Comparison of ENCODE assay signal across 36 mouse cellular contexts in the genomic region with DNA sequence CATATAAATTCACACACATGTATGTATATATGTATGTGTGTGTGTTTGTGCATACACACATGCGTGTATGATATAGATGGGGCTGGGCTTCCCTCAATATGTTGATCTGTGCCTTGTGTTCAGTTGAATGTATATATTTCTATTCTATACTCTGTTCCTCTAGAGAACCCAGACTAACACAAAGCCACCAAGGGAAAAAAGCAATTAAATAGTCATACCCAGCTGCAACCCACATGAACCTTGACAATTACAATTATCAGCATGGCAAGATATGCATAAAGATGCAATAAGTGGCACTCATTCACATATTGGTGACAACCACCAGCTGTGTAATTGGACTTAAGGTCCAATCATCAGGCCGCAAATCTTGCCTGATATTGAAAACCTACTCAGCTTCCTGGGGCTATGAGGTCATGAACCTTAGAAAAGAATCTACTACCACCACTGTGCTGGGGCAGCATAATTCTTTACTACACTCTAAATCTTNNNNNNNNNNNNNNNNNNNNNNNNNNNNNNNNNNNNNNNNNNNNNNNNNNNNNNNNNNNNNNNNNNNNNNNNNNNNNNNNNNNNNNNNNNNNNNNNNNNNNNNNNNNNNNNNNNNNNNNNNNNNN. TPM values are rescaled to one million over a fixed set of nuclear protein-coding genes. Genes with fewer than 3 reads are reported as not detected.
DNase-seq lines count a peak whose midpoint lies in the region; ATAC-seq and TF ChIP-seq lines count a peak whose summit lies in the region.
"Had no signal": no experiment of that assay in that cellular context is flagged by ENCODE, and none has a peak within 500 bp of the region (broad histone marks: within the 10 kb centered on the region; RNA-seq: fewer than 3 reads in every experiment).

No protein-coding gene starts in this region.

- ATAC-seq in forebrain, embryonic 12.5 days (ENCODE audit: low FRiP score) = 0 out of 2 replicates have a peak, but pooled peaks have one; percentile 33
- no peak for ATAC-seq in forebrain, postnatal 0 days
- peak; percentile 72 for ATAC-seq in neural tube, embryonic 12.5 days (ENCODE audit: low FRiP score, low read depth)
- ATAC-seq in neural tube, embryonic 15.5 days (ENCODE audit: low FRiP score) = no peak
- ATAC-seq in midbrain, embryonic 11.5 days (ENCODE audit: low FRiP score) = no peak
- ATAC-seq: forebrain, embryonic 13.5 days; forebrain, embryonic 16.5 days; intestine, embryonic 15.5 days; Patski had no signal

- no peak for DNase-seq in forebrain, postnatal 0 days
- DNase-seq in embryo, embryonic 11 days = peak; percentile 20
- no peak for DNase-seq in midbrain, embryonic 11.5 days (ENCODE audit: low spot score, missing footprints)
- no peak for DNase-seq in right cerebral cortex, adult 2 months (ENCODE audit: low spot score in 2 of 2)
- DNase-seq: adrenal gland, postnatal 10 days; adrenal gland, postnatal 36 days; B cell, adult 2 months; cerebellum, adult 18-20 months; cerebellum, adult 9-10 months; cerebellum, postnatal 14 days; gastrocnemius, adult 2 months; gastrocnemius, postnatal 14 days; heart, adult 11 months had no signal

- H3K4me1 ChIP-seq in forebrain, embryonic 12.5 days = no peaks in the 10 kb centered on the region
- no peaks in the 10 kb centered on the region for H3K4me1 ChIP-seq in forebrain, postnatal 0 days (ENCODE audit: insufficient read depth)
- no peaks in the 10 kb centered on the region for H3K4me1 ChIP-seq in neural tube, embryonic 12.5 days
- H3K4me1 ChIP-seq in neural tube, embryonic 15.5 days = no peaks in the 10 kb centered on the region
- H3K4me1 ChIP-seq in midbrain, embryonic 11.5 days (ENCODE audit: control insufficient read depth, insufficient read depth, low read length) = no peaks in the 10 kb centered on the region
- H3K4me1 ChIP-seq: embryonic facial prominence, embryonic 13.5 days; forebrain, embryonic 13.5 days; hindbrain, embryonic 15.5 days; intestine, embryonic 15.5 days had no signal

- WGBS in forebrain, embryonic 12.5 days = 88% methylated on average over 2 of the region's 2 CpGs
- 80% methylated on average over 2 of the region's 2 CpGs for WGBS in forebrain, postnatal 0 days
- 64% methylated on average over 2 of the region's 2 CpGs for WGBS in neural tube, embryonic 12.5 days
- WGBS in neural tube, embryonic 15.5 days = 68% methylated on average over 2 of the region's 2 CpGs
- WGBS in midbrain, embryonic 11.5 days = 87% methylated on average over 2 of the region's 2 CpGs

- TF ChIP-seq CTCF in forebrain, postnatal 0 days (IDR thresholded peaks at IDR 0.05; ENCODE audit: low read depth) = no peak

- no peak overlapping the region for H3K27ac ChIP-seq in forebrain, embryonic 12.5 days
- no peak overlapping the region for H3K27ac ChIP-seq in forebrain, postnatal 0 days (ENCODE audit: low read depth, low read length)
- no peak overlapping the region for H3K27ac ChIP-seq in neural tube, embryonic 12.5 days
- no peak overlapping the region for H3K27ac ChIP-seq in neural tube, embryonic 15.5 days (replicated peaks)
- H3K27ac ChIP-seq in midbrain, embryonic 11.5 days (ENCODE audit: low read depth, low read length) = no peak overlapping the region
- H3K27ac ChIP-seq: embryonic facial prominence, embryonic 10.5 days; embryonic facial prominence, embryonic 13.5 days; forebrain, embryonic 13.5 days; gastrocnemius, adult 2 months; hindbrain, embryonic 15.5 days; intestine, embryonic 15.5 days had no signal

- no peak overlapping the region for H3K4me2 ChIP-seq in forebrain, embryonic 12.5 days
- no peak overlapping the region for H3K4me2 ChIP-seq in forebrain, postnatal 0 days (ENCODE audit: low read depth)
- no peak overlapping the region for H3K4me2 ChIP-seq in neural tube, embryonic 12.5 days (replicated peaks)
- H3K4me2 ChIP-seq in neural tube, embryonic 15.5 days = no peak overlapping the region
- H3K4me2 ChIP-seq in midbrain, embryonic 11.5 days = no peak overlapping the region
- H3K4me2 ChIP-seq: embryonic facial prominence, embryonic 13.5 days; forebrain, embryonic 13.5 days; heart, embryonic 11.5 days; hindbrain, embryonic 15.5 days; intestine, embryonic 15.5 days had no signal

- no peak overlapping the region for H3K4me3 ChIP-seq in forebrain, embryonic 12.5 days (replicated peaks)
- H3K4me3 ChIP-seq in forebrain, postnatal 0 days (ENCODE audit: low read depth, low read length) = no peak overlapping the region
- H3K4me3 ChIP-seq in neural tube, embryonic 12.5 days = no peak overlapping the region
- H3K4me3 ChIP-seq in neural tube, embryonic 15.5 days (replicated peaks) = no peak overlapping the region
- H3K4me3 ChIP-seq in midbrain, embryonic 11.5 days (ENCODE audit: low read depth, low read length) = no peak overlapping the region
- H3K4me3 ChIP-seq: embryonic facial prominence, embryonic 10.5 days; embryonic facial prominence, embryonic 13.5 days; erythroblast, embryonic 14.5 days; forebrain, embryonic 13.5 days; gastrocnemius, adult 2 months; hindbrain, embryonic 15.5 days; intestine, embryonic 15.5 days had no signal

- no peak overlapping the region for H3K9ac ChIP-seq in forebrain, embryonic 12.5 days
- no peak overlapping the region for H3K9ac ChIP-seq in forebrain, postnatal 0 days
- H3K9ac ChIP-seq in neural tube, embryonic 12.5 days = no peak overlapping the region
- H3K9ac ChIP-seq in neural tube, embryonic 15.5 days (replicated peaks) = no peak overlapping the region
- no peak overlapping the region for H3K9ac ChIP-seq in midbrain, embryonic 11.5 days (ENCODE audit: low read length)
- H3K9ac ChIP-seq: embryonic facial prominence, embryonic 13.5 days; forebrain, embryonic 13.5 days; hindbrain, embryonic 15.5 days; intestine, embryonic 15.5 days had no signal

- no peaks in the 10 kb centered on the region for H3K36me3 ChIP-seq in forebrain, embryonic 12.5 days (replicated peaks)
- H3K36me3 ChIP-seq in forebrain, postnatal 0 days (ENCODE audit: insufficient read depth) = no peaks in the 10 kb centered on the region
- H3K36me3 ChIP-seq in neural tube, embryonic 12.5 days = no peaks in the 10 kb centered on the region
- no peaks in the 10 kb centered on the region for H3K36me3 ChIP-seq in neural tube, embryonic 15.5 days
- no peaks in the 10 kb centered on the region for H3K36me3 ChIP-seq in midbrain, embryonic 11.5 days (ENCODE audit: control insufficient read depth, insufficient read depth, low read length)
- H3K36me3 ChIP-seq: embryonic facial prominence, embryonic 10.5 days; embryonic facial prominence, embryonic 13.5 days; G1E; hindbrain, embryonic 15.5 days; intestine, embryonic 15.5 days had no signal

- no peaks in the 10 kb centered on the region for H3K27me3 ChIP-seq in forebrain, embryonic 12.5 days
- H3K27me3 ChIP-seq in forebrain, postnatal 0 days (ENCODE audit: insufficient read depth, low read length) = no peaks in the 10 kb centered on the region
- no peaks in the 10 kb centered on the region for H3K27me3 ChIP-seq in neural tube, embryonic 12.5 days (replicated peaks)
- H3K27me3 ChIP-seq in neural tube, embryonic 15.5 days (replicated peaks) = no peaks in the 10 kb centered on the region
- H3K27me3 ChIP-seq in midbrain, embryonic 11.5 days (ENCODE audit: control insufficient read depth, insufficient read depth, low read length) = no peaks in the 10 kb centered on the region
- H3K27me3 ChIP-seq: CH12.LX; embryonic facial prominence, embryonic 13.5 days; forebrain, embryonic 13.5 days; hindbrain, embryonic 15.5 days; intestine, embryonic 15.5 days; Patski had no signal

- H3K9me3 ChIP-seq in forebrain, embryonic 12.5 days = no peaks in the 10 kb centered on the region
- H3K9me3 ChIP-seq in forebrain, postnatal 0 days (ENCODE audit: low read length) = no peaks in the 10 kb centered on the region
- H3K9me3 ChIP-seq in neural tube, embryonic 12.5 days = no peaks in the 10 kb centered on the region
- no peaks in the 10 kb centered on the region for H3K9me3 ChIP-seq in neural tube, embryonic 15.5 days (replicated peaks)
- H3K9me3 ChIP-seq in midbrain, embryonic 11.5 days (ENCODE audit: control insufficient read depth, low read length) = no peaks in the 10 kb centered on the region
- H3K9me3 ChIP-seq: embryonic facial prominence, embryonic 10.5 days; embryonic facial prominence, embryonic 13.5 days; forebrain, embryonic 13.5 days; G1E; hindbrain, embryonic 15.5 days; intestine, embryonic 15.5 days had no signal

RNA-seq across cellular contexts. Expression of a gene that starts 34.1 kb away (rescaled TPM):
- polyA plus RNA-seq in forebrain, embryonic 12.5 days (2016; fragmentation: Nextera tagmentation; extraction: Ambion mirVana) = not detected in 2 replicates
- not detected in 2 replicates for total RNA-seq in forebrain, postnatal 0 days (2014; rRNA removed)
- polyA plus RNA-seq in forebrain, postnatal 0 days (2015; fragmentation: Nextera tagmentation; extraction: Ambion mirVana) = not detected in 2 replicates
- polyA plus RNA-seq in neural tube, embryonic 12.5 days (2016; fragmentation: Nextera tagmentation; extraction: Ambion mirVana) = not detected in 2 replicates
- not detected in 2 replicates for polyA plus RNA-seq in neural tube, embryonic 15.5 days (2015; fragmentation: Nextera tagmentation; extraction: Ambion mirVana)
- not detected in 2 replicates for polyA plus RNA-seq in midbrain, embryonic 11.5 days (2014; fragmentation: Nextera tagmentation; extraction: Ambion mirVana)
- total RNA-seq: adrenal gland, adult 18-20 months; adrenal gland, postnatal 10 days; adrenal gland, postnatal 36 days; CH12.LX; common myeloid progenitor, adult 5-6 weeks; gastrocnemius, adult 2 months; gastrocnemius, postnatal 14 days; gastrocnemius, postnatal 4 days; heart, adult 8-10 months; heart, postnatal 25 days; hematopoietic stem cell, adult 5-6 weeks had no signal
- polyA plus RNA-seq: embryonic facial prominence, embryonic 10.5 days; embryonic facial prominence, embryonic 13.5 days; erythroblast, embryonic 14.5 days; forebrain, embryonic 13.5 days; forebrain, embryonic 16.5 days; frontal cortex, adult 2 months; G1E; heart, embryonic 11.5 days; heart, embryonic 14.5 days; heart, postnatal 0 days; hindbrain, embryonic 15.5 days; intestine, embryonic 15.5 days; Patski had no signal

Comparison
In these comparisons a context has a peak if more than half of its experiments do, and no peak if none do; other contexts are left out.
1. ATAC-seq: peak in forebrain, embryonic 12.5 days (single experiment) and neural tube, embryonic 12.5 days (single experiment); none in forebrain, postnatal 0 days (single experiment), neural tube, embryonic 15.5 days (single experiment) and midbrain, embryonic 11.5 days (single experiment).